Mouse (Mus musculus) ES-E14 (cell line): Measurements from ENCODE around the gene Cep170.

Experiments
- MAFK ChIP-seq: IDR thresholded peaks from 2 replicates; pipeline ENCODE4 v1.6.1; 2014; ENCODE audit warnings: mild to moderate bottlenecking, low read depth, low read length, inconsistent platforms; ENCODE audit not compliant: insufficient read depth
- ZNF384 ChIP-seq: IDR thresholded peaks from 2 replicates; pipeline ENCODE4 v1.6.1; 2012; ENCODE audit warnings: low read depth, low read length, inconsistent platforms

- TF ChIP-seq ZNF384: no peak
- no peak for TF ChIP-seq MAFK
These were observed 21.0 kb upstream of the Cep170 start for GRCm38 (mm10) chr1:176834880-176835279.
